Mouse (Mus musculus): ENCODE measurements at regions not wholly inside any gene's neighbourhood (a gene's known extent, or its start where the extent isn't known, plus 50 kb on each side); places are given as distances from the start of the nearest gene placed in this dataset.

DNA sequence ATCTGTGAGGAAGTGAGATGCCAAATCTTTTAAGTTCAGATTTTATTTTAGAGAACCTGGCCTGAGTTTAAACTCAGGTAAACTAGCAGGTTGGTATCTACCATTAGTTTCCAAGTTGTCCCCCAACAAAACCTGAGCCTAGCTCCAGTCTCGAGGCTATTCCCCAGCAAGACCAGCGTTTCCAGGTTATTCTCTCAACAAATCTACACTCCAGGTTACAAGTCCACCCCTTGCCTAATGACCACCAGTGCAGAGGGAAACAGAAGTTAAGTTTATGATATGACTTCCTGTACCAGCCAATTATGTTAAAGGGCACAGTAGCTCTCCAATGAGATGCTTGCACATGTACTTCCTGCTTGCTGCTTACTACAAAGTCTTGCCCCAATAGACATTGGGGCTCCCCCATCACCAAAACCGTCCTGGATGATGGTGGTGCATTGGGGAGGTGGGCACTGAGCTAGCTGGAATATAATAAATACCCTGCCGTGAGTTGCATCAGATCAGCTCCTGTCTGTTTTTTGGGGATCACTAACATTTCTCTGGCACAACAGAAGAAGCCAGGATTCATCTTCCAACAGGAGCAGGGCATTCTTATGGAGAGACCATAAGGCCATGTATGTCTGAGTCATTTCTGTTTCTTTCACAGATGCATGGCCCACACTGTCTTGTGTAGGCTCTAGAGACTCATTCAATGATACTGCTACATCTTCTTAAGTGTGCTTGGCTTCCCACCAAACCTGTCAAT is 111.2 kb upstream of the Cpsf6 start:
- TF ChIP-seq CTCF (IDR thresholded peaks at IDR 0.05; ENCODE audit: low read depth), result no peak
- no peak for TF ChIP-seq EP300 (IDR thresholded peaks at IDR 0.05; ENCODE audit: low read depth)
